Mouse (Mus musculus): ENCODE measurements around the gene Clp1.

- TF ChIP-seq CTCF (IDR thresholded peaks at IDR 0.05; ENCODE audit: borderline replicate concordance, extremely low read depth, insufficient read depth, insufficient read length) (no peak), POLR2A (IDR thresholded peaks at IDR 0.05; ENCODE audit: borderline replicate concordance, extremely low read depth, insufficient read depth, insufficient read length, poor library complexity, severe bottlenecking) (no peak)
Observed at GRCm38 (mm10) chr2:84714422-84714810, 12.7 kb downstream of the Clp1 start.

Data from brain, embryonic 14.5 days (tissue).